ENCODE assay signal across 25 mouse cellular contexts in genomic region chr9:45599377-45599776, GRCm38 (mm10).
DNase-seq lines count a peak whose midpoint lies in the region; ATAC-seq lines count a peak whose summit lies in the region.
"Had no signal": no experiment of that assay in that cellular context is flagged by ENCODE, and none has a peak within 500 bp of the region (broad histone marks: within the 10 kb centered on the region; RNA-seq: fewer than 3 reads in every experiment).

No protein-coding gene starts in this region.

- peak; percentile 49 to 62 for DNase-seq in cerebellum, adult 18-20 months
- DNase-seq in cerebellum, postnatal 36 days, result peak; percentile 35 to 54
- DNase-seq in cerebellum, adult 11 months, result no peak
- peak; percentile 20 to 35 for DNase-seq in left cerebral cortex, postnatal 14 days (ENCODE audit: low spot score in 2 of 2)
- no peak for DNase-seq in left cerebral cortex, postnatal 36 days (ENCODE audit: low spot score in 2 of 2)
- DNase-seq in Muller cell, postnatal 12 days (ENCODE audit: inconsistent ontology term), result peak; percentile 19
- no peak for DNase-seq in embryo, embryonic 9.5 days (ENCODE audit: extremely low spot score)
- DNase-seq: adrenal gland, adult 8-10 months; embryo, embryonic 11 days; gastrocnemius, postnatal 36 days; heart, adult 18-20 months; heart, postnatal 36 days; kidney, adult 2 months; kidney, postnatal 36 days; layer of hippocampus, postnatal 36 days; liver, embryonic 13.5 days; lung, adult 18-20 months; lung, postnatal 4 days; thymus, adult 2 months; thymus, postnatal 36 days had no signal

- intact Hi-C loops in left cerebral cortex, postnatal 14 days (cut with DNase I), result loop anchor here (5.0 to 10.0 kb wide), 3 partner anchors 63 to 165 kb away; no protein-coding TSS in a partner anchor
- intact Hi-C loops in left cerebral cortex, postnatal 36 days (cut with DNase I), result loop anchor here (10.0 kb wide), 1 partner anchor 155 kb away; no protein-coding TSS in a partner anchor

- no peak for ATAC-seq in cerebellum, adult (ENCODE audit: insufficient number of reproducible peaks, low FRiP score, low TSS enrichment)
- ATAC-seq: hindbrain, postnatal 0 days; intestine, embryonic 15.5 days; lung, postnatal 0 days; midbrain, embryonic 15.5 days had no signal

Comparison
In these comparisons a context has a peak if more than half of its experiments do, and no peak if none do; other contexts are left out.
1. DNase-seq: peak in cerebellum, adult 18-20 months (2 of 2), cerebellum, postnatal 36 days (2 of 2), left cerebral cortex, postnatal 14 days (2 of 2) and Muller cell, postnatal 12 days (single experiment); none in cerebellum, adult 11 months (single experiment), left cerebral cortex, postnatal 36 days (0 of 2) and embryo, embryonic 9.5 days (single experiment).